Mouse (Mus musculus) colon, adult 2 months (tissue): ENCODE data around the gene Ceacam2. TPM values are rescaled to one million over a fixed set of nuclear protein-coding genes. Genes with fewer than 3 reads are reported as not detected.

Source experiments
- polyA plus RNA-seq: library from polyadenylated mRNA; depleted of rRNA; stranded (reverse); fragments of >200 nt; gene quantifications from 2 replicates; pipeline ENCODE4 v1.2.3, GENCODE M21; 2012; rRNA removed

Gene Ceacam2
- polyA plus RNA-seq, result 1.6 and 2.0 TPM in 2 replicates

GRCm38 (mm10) chr7:25539376-25539907 is at the start of gene Ceacam2:
Gene Ceacam2 (minus strand): TSS chr7:25539857.

GRCm38 (mm10) chr7:25477091-25477751 is 62.4 kb downstream of the Ceacam2 start, which contains the start of gene Ceacam1:
Gene Ceacam1 (minus strand): TSS chr7:25477603.

Other genes with a start within 250 kb of the Ceacam2 start
- 223 and 250 TPM in 2 replicates for gene Pafah1b3, start 241.9 kb downstream of the Ceacam2 start, polyA plus RNA-seq
- not detected in 2 replicates for gene Prr19, start 238.4 kb downstream of the Ceacam2 start, polyA plus RNA-seq
- gene Tmem145, start 233.8 kb downstream of the Ceacam2 start, polyA plus RNA-seq, result 0.59 and 0.71 TPM in 2 replicates
- 41.9 and 44.2 TPM in 2 replicates for gene Megf8, start 222.7 kb downstream of the Ceacam2 start, polyA plus RNA-seq
- 0.77 TPM in 1 of 2 replicates, not detected in the other for gene Cnfn, start 170.1 kb downstream of the Ceacam2 start, polyA plus RNA-seq
- gene Lipe, start 141.1 kb downstream of the Ceacam2 start, polyA plus RNA-seq, result 26.7 and 33.9 TPM in 2 replicates
- gene Cxcl17, start 127.0 kb downstream of the Ceacam2 start, polyA plus RNA-seq, result not detected in 2 replicates
- 822 and 1,160 TPM in 2 replicates for gene Ceacam1, start 62.3 kb downstream of the Ceacam2 start, polyA plus RNA-seq
- gene Erich4, start 76.0 kb upstream of the Ceacam2 start, polyA plus RNA-seq, result 0.65 and 1.7 TPM in 2 replicates
- 86.7 and 94.4 TPM in 2 replicates for gene Dmac2, start 79.6 kb upstream of the Ceacam2 start, polyA plus RNA-seq
- gene B3gnt8, start 86.8 kb upstream of the Ceacam2 start, polyA plus RNA-seq, result 14.8 and 18.0 TPM in 2 replicates
- gene Bckdha, start 119.1 kb upstream of the Ceacam2 start, polyA plus RNA-seq, result 124 and 131 TPM in 2 replicates
- gene Exosc5, start 119.3 kb upstream of the Ceacam2 start, polyA plus RNA-seq, result 73.3 and 77.2 TPM in 2 replicates
- gene Tmem91, start 135.3 kb upstream of the Ceacam2 start, polyA plus RNA-seq, result 0.58 and 1.6 TPM in 2 replicates
- gene B9d2, start 140.9 kb upstream of the Ceacam2 start, polyA plus RNA-seq, result 31.8 and 42.8 TPM in 2 replicates
- 19.2 and 29.7 TPM in 2 replicates for gene Tgfb1, start 147.1 kb upstream of the Ceacam2 start, polyA plus RNA-seq
- gene Ccdc97, start 179.2 kb upstream of the Ceacam2 start, polyA plus RNA-seq, result 73.4 and 84.1 TPM in 2 replicates
- gene Hnrnpul1, start 214.9 kb upstream of the Ceacam2 start, polyA plus RNA-seq, result 46.5 and 50.5 TPM in 2 replicates
- 49.2 and 52.7 TPM in 2 replicates for gene Axl, start 248.8 kb upstream of the Ceacam2 start, polyA plus RNA-seq